Mouse (Mus musculus) testis, adult 2 months (tissue): ENCODE results near the gene Matn4. TPM values are rescaled to one million over a fixed set of nuclear protein-coding genes. Genes with fewer than 3 reads are reported as not detected.

Experiments used
- H3K27ac ChIP-seq: fragments of 200-500 bp; 2 replicates; pipeline ENCODE4 v1.5.1; 2012; ENCODE audit warnings: low read depth, low read length; ENCODE audit not compliant: control insufficient read depth, insufficient read depth
- H3K27me3 ChIP-seq: fragments of 200-500 bp; 2 replicates; pipeline ENCODE4 v1.6.1; 2012; ENCODE audit warnings: mild to moderate bottlenecking, low read length, moderate library complexity; ENCODE audit not compliant: control insufficient read depth, insufficient read depth
- H3K36me3 ChIP-seq: fragments of 200-500 bp; 2 replicates; pipeline ENCODE4 v1.6.1; 2012; ENCODE audit warnings: mild to moderate bottlenecking, low read length; ENCODE audit not compliant: control insufficient read depth, insufficient read depth
- H3K4me1 ChIP-seq: fragments of 200-500 bp; 2 replicates; pipeline ENCODE4 v1.6.1; 2012; ENCODE audit warnings: low read length; ENCODE audit not compliant: control insufficient read depth, insufficient read depth
- H3K4me3 ChIP-seq: fragments of 200-500 bp; 2 replicates; pipeline ENCODE4 v1.5.1; 2012; ENCODE audit warnings: low read depth, mild to moderate bottlenecking, low read length, moderate library complexity, mixed read lengths; ENCODE audit not compliant: control insufficient read depth
- CTCF ChIP-seq: fragments of 200-500 bp; IDR thresholded peaks from 2 replicates; pipeline ENCODE4 v1.5.1; 2012; ENCODE audit warnings: low read depth, mild to moderate bottlenecking, inconsistent platforms, low read length, moderate library complexity; ENCODE audit not compliant: control insufficient read depth, insufficient read depth, insufficient replicate concordance
- POLR2A ChIP-seq: fragments of 200-500 bp; IDR thresholded peaks from 2 replicates; pipeline ENCODE4 v1.6.1; 2012; ENCODE audit warnings: low read depth, mild to moderate bottlenecking, inconsistent platforms, low read length, moderate library complexity; ENCODE audit not compliant: control insufficient read depth
- polyA plus RNA-seq: library from polyadenylated mRNA; depleted of rRNA; stranded (reverse); fragments of >200 nt; gene quantifications from 2 replicates; pipeline ENCODE4 v1.2.3, GENCODE M21; 2012

Gene Matn4
- polyA plus RNA-seq, 1 experiment = 0.26 TPM

DNA sequence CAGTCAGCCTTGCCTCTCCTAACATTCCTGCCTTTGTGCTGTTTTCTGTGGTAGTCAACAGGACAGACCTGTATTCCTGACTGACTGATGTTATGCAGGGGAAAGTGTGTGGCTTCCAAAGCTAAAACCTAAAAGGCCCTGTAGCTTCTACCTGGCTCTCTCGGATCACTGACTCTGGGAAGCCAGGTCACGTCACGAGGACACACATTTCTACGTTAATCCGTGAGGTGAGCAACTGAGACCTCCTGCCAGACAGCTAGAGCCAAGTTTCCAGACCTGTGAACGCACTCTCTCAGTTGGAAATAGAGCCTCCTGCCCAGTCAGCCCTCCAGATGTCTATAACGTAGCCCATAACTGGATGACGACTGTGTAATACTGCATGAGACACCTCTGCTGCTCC, 17.0 kb upstream of the Matn4 start:
- Histone ChIP-seq H3K27me3 (no peaks in the 10 kb centered on the region), H3K4me1 (no peaks in the 10 kb centered on the region), H3K27ac (no peak overlapping the region), H3K4me3 (no peak overlapping the region), H3K36me3 (no peaks in the 10 kb centered on the region)
- TF ChIP-seq CTCF (no peak), POLR2A (no peak)

DNA sequence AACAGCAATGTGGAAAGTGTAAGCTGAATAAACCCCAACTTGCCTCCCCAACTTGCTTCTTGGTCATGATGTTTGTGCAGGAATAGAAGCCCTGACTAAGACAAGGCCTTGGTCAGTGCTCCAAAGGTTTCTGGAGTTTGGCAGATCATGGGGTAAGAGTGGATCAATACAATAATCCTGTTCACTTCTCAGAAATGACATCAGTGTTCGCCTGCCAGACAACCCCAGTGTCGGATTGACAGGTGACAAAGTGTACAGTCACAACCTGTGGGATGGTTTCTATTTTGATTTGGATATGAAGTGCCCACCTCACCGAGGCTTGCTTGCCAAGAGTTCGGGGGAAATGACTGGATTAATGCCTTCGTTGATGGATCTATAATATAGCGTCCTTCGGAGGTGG, 16.3 kb upstream of the Matn4 start:
- no peaks in the 10 kb centered on the region for H3K27me3 ChIP-seq
- H3K36me3 ChIP-seq = no peaks in the 10 kb centered on the region
- no peaks in the 10 kb centered on the region for H3K4me1 ChIP-seq
- H3K4me3 ChIP-seq = no peak overlapping the region
- TF ChIP-seq CTCF = no peak
- no peak for TF ChIP-seq POLR2A
- no peak overlapping the region for H3K27ac ChIP-seq

DNA sequence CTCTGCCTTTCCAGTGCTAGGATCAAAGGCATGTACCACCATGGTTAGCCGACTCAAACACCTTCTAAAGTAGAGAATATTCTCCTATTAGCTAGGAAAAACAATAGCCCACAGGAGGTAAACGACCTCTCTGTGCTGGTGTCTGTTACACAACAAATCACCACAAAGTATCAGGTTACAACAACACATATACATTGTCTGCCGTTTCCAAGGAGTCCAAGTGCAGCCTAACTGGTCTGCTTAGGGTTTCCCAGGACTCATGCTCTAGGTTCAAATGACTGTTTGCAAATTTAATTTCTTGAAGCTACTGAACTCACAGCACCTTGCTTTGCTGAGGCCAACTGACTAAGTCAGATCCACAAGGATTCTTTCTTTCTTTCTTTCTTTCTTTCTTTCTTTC, 14.5 kb upstream of the Matn4 start:
- no peak overlapping the region for H3K27ac ChIP-seq

DNA sequence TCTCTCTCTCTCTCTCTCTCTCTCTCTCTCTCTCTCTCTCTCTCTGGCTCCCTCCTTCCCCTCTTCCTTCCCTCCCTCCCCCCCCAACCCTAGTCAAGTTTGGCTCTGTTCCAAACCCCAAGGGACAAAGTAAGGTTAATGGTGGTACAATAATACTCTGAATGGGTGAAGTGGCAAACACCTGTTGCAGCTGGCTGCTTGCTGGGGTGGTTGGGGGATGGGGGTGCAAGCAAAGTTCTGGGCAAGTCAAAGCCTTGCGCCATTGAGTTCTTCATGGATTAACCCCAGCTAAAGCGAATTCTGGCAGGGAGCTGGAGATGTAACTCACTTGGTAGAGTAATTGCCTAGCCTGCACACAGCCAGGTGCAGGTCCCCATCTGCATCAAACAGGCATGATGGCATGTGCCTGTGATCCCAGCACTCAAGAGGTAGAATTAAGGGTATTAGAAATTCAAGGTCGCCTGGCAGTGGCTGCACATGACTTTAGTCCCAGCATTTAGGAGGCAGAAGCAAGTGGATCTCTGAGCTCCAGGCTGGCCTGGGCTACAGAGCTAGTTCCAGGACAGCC, 13.4 kb upstream of the Matn4 start:
- H3K27me3 ChIP-seq = no peaks in the 10 kb centered on the region
- H3K27ac ChIP-seq = no peak overlapping the region
- H3K4me1 ChIP-seq = peaks cover 6% of the 10 kb centered on the region

More for the DNA sequence above, 14.5 kb upstream of the Matn4 start:
- no peak for TF ChIP-seq CTCF
- no peak for TF ChIP-seq POLR2A
- H3K36me3 ChIP-seq = no peaks in the 10 kb centered on the region
- no peak overlapping the region for H3K4me3 ChIP-seq
- no peaks in the 10 kb centered on the region for H3K4me1 ChIP-seq
- H3K27me3 ChIP-seq = no peaks in the 10 kb centered on the region

DNA sequence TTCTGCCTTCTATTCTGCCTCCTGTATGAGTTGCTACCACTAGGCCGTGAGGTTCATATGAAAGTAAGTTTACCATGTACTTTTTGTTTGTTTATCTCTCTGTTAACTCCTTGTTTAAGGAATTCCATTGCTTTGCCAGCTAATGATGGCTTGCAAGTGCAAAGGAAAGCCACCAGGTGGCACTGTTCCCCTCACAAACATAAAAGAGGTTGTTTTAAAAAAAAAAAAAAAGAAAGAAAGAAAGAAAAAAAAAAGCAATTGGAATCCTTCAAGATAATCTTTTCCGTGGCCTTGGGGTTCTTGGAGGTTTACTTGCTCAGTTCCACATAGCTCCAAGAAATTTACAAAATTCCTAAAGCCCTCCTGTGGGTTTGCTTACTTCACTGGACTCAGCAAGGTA, 12.2 kb upstream of the Matn4 start:
- Histone ChIP-seq H3K4me3 (no peak overlapping the region), H3K36me3 (no peaks in the 10 kb centered on the region), H3K27me3 (no peaks in the 10 kb centered on the region), H3K27ac (no peak overlapping the region), H3K4me1 (peaks cover 6% of the 10 kb centered on the region)
- TF ChIP-seq POLR2A (no peak), CTCF (peak; percentile 12; the same call in 1 of the 2 replicates)

More for the DNA sequence above, 13.4 kb upstream of the Matn4 start:
- TF ChIP-seq POLR2A (no peak), CTCF (no peak)
- Histone ChIP-seq H3K36me3 (no peaks in the 10 kb centered on the region), H3K4me3 (no peak overlapping the region)

DNA sequence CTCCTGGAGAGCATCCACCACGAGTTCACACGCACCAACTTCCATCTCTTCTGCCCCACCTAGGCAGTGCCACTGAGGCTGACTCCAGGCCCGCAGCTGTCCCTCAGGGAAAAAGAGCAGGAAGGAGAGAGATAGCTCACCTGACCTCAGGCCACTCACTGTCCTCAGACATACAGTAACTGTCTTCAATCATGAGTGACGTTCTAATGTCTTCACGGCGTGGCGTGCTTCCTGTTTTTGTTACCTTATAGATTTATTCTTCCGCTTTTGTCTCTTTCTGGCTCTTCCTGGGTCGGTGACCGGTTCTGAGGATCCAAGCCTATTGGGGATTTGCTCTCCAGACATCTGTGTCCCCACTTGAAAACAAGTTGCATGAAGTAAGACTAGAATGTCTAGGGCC, 9.6 kb upstream of the Matn4 start:
- TF ChIP-seq POLR2A (no peak), CTCF (no peak)

DNA sequence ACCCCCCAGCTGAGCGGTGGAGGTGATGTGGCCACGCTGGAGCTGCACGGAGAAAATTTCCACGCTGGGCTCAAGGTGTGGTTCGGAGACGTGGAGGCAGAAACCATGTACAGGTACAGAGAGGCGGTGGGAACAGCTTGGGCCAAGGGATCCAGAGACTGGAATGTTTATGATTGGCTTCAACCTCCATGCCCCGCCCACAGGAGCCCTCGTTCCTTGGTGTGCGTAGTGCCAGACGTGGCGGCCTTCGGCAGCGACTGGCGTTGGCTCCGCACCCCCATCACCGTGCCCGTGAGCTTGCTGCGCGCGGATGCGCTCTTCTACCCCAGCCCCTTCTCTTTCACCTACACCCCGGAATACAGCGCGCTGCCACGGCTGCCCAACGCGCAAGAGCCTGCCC, 9.2 kb upstream of the Matn4 start:
- no peak for TF ChIP-seq POLR2A
- no peak for TF ChIP-seq CTCF
- no peak overlapping the region for H3K27ac ChIP-seq
- H3K4me1 ChIP-seq = peaks cover 6% of the 10 kb centered on the region
- H3K27me3 ChIP-seq = no peaks in the 10 kb centered on the region
- no peaks in the 10 kb centered on the region for H3K36me3 ChIP-seq
- H3K4me3 ChIP-seq = no peak overlapping the region

More for the DNA sequence above, 9.6 kb upstream of the Matn4 start:
- peaks cover 6% of the 10 kb centered on the region for H3K4me1 ChIP-seq
- H3K4me3 ChIP-seq = no peak overlapping the region
- H3K27ac ChIP-seq = no peak overlapping the region
- no peaks in the 10 kb centered on the region for H3K36me3 ChIP-seq
- no peaks in the 10 kb centered on the region for H3K27me3 ChIP-seq

DNA sequence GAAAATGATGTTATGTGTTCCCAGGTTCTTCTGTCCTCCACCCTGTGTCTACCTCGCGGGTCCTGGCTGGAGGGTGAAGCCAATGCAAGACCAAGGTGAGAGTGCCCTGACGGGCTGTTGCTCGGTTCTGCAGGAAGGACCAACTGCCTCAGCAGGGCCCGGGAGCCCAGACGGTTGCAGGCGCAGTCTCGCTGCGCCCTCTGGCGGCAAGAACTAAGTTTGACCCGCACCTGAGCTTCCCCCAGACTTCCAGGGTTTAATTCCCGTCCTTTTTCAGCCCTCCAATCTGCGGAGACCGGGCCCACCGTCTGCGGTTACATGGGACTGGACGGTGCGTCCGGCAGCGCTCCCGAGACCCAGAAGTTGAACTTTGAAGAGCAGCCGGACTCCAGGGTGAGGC, 2.7 kb upstream of the Matn4 start:
- no peak overlapping the region; the same call in 1 of the 2 replicates for H3K4me3 ChIP-seq
- no peaks in the 10 kb centered on the region for H3K36me3 ChIP-seq
- peak; percentile 85 for TF ChIP-seq CTCF
- 0 out of 2 replicates have a peak, but pooled peaks have one; percentile 12 for TF ChIP-seq POLR2A
- no peak overlapping the region for H3K27ac ChIP-seq
- H3K27me3 ChIP-seq = no peaks in the 10 kb centered on the region
- peaks cover 7% of the 10 kb centered on the region for H3K4me1 ChIP-seq

DNA sequence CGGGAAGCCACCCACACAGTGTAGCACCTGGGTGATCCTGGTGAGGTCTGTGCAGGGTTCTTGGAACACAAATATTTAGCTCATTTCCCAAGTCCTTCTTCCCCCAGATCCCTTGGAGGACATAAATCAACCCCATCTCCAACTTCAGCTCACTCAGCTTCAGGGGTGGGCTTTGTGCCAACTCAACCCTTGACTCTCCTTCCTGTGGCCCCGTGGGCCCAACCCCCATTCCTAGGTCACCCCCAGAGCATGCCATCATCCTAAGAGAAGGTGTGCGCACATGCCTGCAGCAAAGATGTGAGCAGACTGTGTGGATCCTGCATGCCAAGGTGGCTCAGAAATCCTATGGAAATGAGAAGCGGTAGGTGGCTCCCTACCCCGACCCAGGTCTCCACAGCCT, 559 bp upstream of the Matn4 start:
- Histone ChIP-seq H3K27me3 (no peaks in the 10 kb centered on the region), H3K4me1 (peaks cover 14% of the 10 kb centered on the region)

More for the DNA sequence above, 559 bp upstream of the Matn4 start:
- no peak for TF ChIP-seq POLR2A
- H3K36me3 ChIP-seq = no peaks in the 10 kb centered on the region
- no peak overlapping the region for H3K4me3 ChIP-seq
- H3K27ac ChIP-seq = no peak overlapping the region
